Mouse (Mus musculus) limb, embryonic 13.5 days (tissue): ENCODE data around the gene Slc44a3. TPM values are rescaled to one million over a fixed set of nuclear protein-coding genes. Genes with fewer than 3 reads are reported as not detected.

Source experiments
- ATAC-seq: fragments of 200-750 bp; cut with Nextera tagmentation; 2 replicates; pipeline ENCODE4 v1.8.0; 2017; ENCODE audit warnings: low read depth, moderate number of reproducible peaks, moderate TSS enrichment; ENCODE audit not compliant: low FRiP score
- H3K27ac ChIP-seq: fragments of 300-500 bp; sonication (generic); 2 replicates; pipeline ENCODE4 v1.5.1; 2015; ENCODE audit warnings: inconsistent platforms, mild to moderate bottlenecking, moderate library complexity
- H3K27me3 ChIP-seq: fragments of 300-500 bp; sonication (generic); 2 replicates; pipeline ENCODE4 v1.6.1; 2015; ENCODE audit warnings: mild to moderate bottlenecking, inconsistent platforms
- H3K36me3 ChIP-seq: fragments of 300-500 bp; sonication (generic); 2 replicates; pipeline ENCODE4 v1.6.1; 2015; ENCODE audit warnings: inconsistent platforms, mild to moderate bottlenecking, moderate library complexity
- H3K4me1 ChIP-seq: fragments of 300-500 bp; sonication (generic); 2 replicates; pipeline ENCODE4 v1.6.1; 2015; ENCODE audit warnings: inconsistent platforms
- H3K4me2 ChIP-seq: fragments of 300-500 bp; sonication (generic); replicated peaks from 2 replicates; pipeline ENCODE4 v1.6.1; 2015; ENCODE audit warnings: inconsistent platforms, mild to moderate bottlenecking, moderate library complexity
- H3K4me3 ChIP-seq: fragments of 300-500 bp; sonication (generic); 2 replicates; pipeline ENCODE4 v1.5.1; 2015; ENCODE audit warnings: moderate library complexity, mild to moderate bottlenecking, inconsistent platforms
- H3K9ac ChIP-seq: fragments of 300-500 bp; sonication (generic); 2 replicates; pipeline ENCODE4 v1.6.1; 2015; ENCODE audit warnings: mild to moderate bottlenecking, inconsistent platforms
- H3K9me3 ChIP-seq: fragments of 300-500 bp; sonication (generic); 2 replicates; pipeline ENCODE4 v1.6.1; 2016; ENCODE audit warnings: inconsistent platforms
- WGBS: fragments of 180-500 bp; shearing (Covaris S2); methylation state at CpG from one replicate; pipeline ENCODE4 v1.1.7; 2015; 5-methylcytosine and 5-hydroxymethylcytosine counted together
- polyA plus RNA-seq: library from polyadenylated mRNA; unstranded; fragments of >200 nt; fragmentation: Nextera tagmentation; extraction: Ambion mirVana; gene quantifications from 2 replicates; pipeline ENCODE4 v1.2.1, GENCODE M21; 2015

Gene Slc44a3
- polyA plus RNA-seq, 1 experiment from 2014 or later, result 2.0 TPM

DNA sequence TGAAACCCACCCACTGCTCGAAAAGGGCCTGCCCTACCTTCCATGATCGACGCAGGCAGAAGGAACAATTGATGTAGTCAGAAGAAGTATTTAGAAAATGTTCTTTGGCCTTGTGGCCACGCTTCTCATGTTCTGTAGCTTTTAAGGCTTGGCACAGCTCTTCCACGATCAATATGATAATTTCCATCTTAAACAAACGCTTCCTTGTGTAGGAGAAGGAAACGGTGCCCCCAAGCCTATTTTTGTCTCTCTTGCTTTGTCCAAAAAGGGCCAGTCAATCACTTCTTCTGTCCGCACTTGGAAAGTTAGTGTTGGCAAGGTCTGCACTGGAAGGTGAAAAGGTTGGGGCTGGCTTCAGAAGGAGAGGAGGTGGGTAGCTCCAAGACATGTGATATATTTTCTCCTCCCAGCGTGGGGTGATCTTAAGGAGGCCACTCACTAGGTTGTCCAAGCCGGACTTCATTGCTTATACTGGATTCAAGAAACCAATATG is 10.5 kb downstream of the Slc44a3 start:
- no peaks in the 10 kb centered on the region for H3K36me3 ChIP-seq
- H3K27ac ChIP-seq, result no peak overlapping the region
- H3K4me3 ChIP-seq, result no peak overlapping the region
- peaks cover 13% of the 10 kb centered on the region for H3K4me1 ChIP-seq
- H3K27me3 ChIP-seq, result no peaks in the 10 kb centered on the region
- ATAC-seq, result no peak
- no peaks in the 10 kb centered on the region for H3K9me3 ChIP-seq
- no peak overlapping the region for H3K4me2 ChIP-seq
- H3K9ac ChIP-seq, result no peak overlapping the region
- 86% methylated on average over 10 of the region's 10 CpGs for WGBS

DNA sequence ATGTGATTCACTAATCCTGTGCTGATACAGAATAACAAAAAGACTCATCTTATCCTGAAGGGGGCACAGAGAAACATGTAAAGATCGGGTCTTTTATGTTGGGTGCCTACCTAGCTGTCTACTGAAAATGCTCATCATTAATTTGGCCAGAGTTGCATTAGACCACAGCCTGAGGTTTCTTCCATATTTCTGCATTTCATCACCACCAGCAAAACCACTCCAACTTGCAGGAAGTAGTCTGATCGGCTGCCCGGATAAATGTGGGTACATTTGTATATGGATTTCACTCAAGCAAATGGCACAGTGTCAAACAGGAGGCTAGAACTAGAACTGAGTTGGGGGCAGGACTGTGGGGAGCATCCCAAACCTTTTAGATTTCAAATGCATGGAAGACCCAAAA is 11.1 kb downstream of the Slc44a3 start:
- no peaks in the 10 kb centered on the region for H3K27me3 ChIP-seq
- peaks cover 7% of the 10 kb centered on the region for H3K4me1 ChIP-seq
- H3K27ac ChIP-seq, result no peak overlapping the region
- no peak for ATAC-seq
- 85% methylated on average over 3 of the region's 3 CpGs for WGBS
- no peaks in the 10 kb centered on the region for H3K36me3 ChIP-seq
- H3K9ac ChIP-seq, result no peak overlapping the region
- H3K4me2 ChIP-seq, result no peak overlapping the region
- H3K4me3 ChIP-seq, result no peak overlapping the region
- no peaks in the 10 kb centered on the region for H3K9me3 ChIP-seq

DNA sequence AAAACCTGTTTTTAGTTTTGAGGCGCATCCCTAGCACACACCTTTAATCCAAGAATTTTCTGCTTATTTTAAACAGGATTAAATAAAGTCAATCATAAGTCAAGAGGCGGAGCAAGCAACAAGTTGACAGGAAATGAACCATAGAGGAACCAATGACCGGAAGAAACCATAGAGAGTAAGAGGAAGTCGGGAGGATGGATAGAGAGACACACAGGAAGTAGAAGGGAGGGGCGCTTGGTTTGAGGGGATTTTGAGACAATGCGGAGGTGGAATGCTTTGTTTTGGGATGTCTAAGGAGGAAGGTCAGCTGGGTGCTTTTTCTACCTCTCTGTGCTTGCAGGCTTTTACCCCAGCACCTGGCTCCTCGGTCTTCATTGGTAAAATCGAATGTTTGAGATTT is 15.2 kb downstream of the Slc44a3 start:
- H3K27me3 ChIP-seq, result no peaks in the 10 kb centered on the region
- H3K9ac ChIP-seq, result no peak overlapping the region
- no peak overlapping the region for H3K27ac ChIP-seq
- no peaks in the 10 kb centered on the region for H3K36me3 ChIP-seq
- 93% methylated on average over 8 of the region's 8 CpGs for WGBS
- no peaks in the 10 kb centered on the region for H3K9me3 ChIP-seq
- no peaks in the 10 kb centered on the region for H3K4me1 ChIP-seq
- no peak overlapping the region for H3K4me3 ChIP-seq
- H3K4me2 ChIP-seq, result no peak overlapping the region
- ATAC-seq, result no peak

DNA sequence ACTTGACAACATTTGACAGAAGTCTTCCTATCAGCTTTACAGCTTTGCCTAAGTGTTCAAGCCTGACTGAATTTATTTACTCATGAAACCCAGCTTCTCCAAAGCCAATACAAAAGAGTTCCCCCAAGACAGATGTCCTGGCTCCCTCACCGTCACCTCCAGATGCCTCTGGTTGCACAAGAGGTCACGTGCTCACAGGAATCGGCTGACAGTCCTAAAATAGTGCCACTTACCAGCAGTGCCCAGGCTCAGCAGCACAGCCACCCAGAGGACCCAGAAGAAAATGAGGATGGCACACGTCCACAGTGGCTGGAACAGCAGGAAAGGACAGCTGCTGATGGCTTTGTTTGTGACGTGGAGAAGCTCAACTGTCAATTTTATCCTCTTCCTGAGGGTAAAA is 23.1 kb downstream of the Slc44a3 start:
- 57% methylated on average over 5 of the region's 5 CpGs for WGBS
- H3K9me3 ChIP-seq, result no peaks in the 10 kb centered on the region

DNA sequence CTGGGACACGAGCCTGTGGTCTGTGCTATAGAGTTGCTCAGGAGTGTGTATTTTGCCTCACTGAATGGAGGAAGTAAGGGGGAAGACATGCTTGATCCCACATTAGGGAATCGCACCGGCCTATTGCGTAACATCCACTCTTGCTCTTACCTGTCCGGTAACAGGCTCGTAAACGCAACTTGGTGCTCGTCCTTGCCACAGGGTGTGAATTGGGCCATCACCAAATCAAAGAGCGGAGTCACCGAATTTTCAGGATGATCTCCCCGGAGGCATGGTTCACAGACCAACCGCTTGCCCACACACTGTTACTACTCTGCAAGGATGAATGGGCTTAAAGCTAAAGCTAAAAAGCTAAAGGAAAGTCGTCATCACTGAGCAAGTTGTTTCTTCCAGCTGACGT is 24.5 kb downstream of the Slc44a3 start:
- ATAC-seq, result no peak
- Histone ChIP-seq H3K4me2 (no peak overlapping the region), H3K36me3 (no peaks in the 10 kb centered on the region), H3K27ac (no peak overlapping the region), H3K9ac (no peak overlapping the region), H3K27me3 (no peaks in the 10 kb centered on the region), H3K9me3 (no peaks in the 10 kb centered on the region), H3K4me1 (no peaks in the 10 kb centered on the region), H3K4me3 (no peak overlapping the region)
- WGBS, result 92% methylated on average over 14 of the region's 14 CpGs

More for the DNA sequence above, 23.1 kb downstream of the Slc44a3 start:
- H3K36me3 ChIP-seq, result no peaks in the 10 kb centered on the region
- H3K4me2 ChIP-seq, result no peak overlapping the region
- ATAC-seq, result no peak
- H3K4me1 ChIP-seq, result no peaks in the 10 kb centered on the region
- H3K9ac ChIP-seq, result no peak overlapping the region
- H3K27ac ChIP-seq, result no peak overlapping the region
- no peak overlapping the region for H3K4me3 ChIP-seq
- no peaks in the 10 kb centered on the region for H3K27me3 ChIP-seq

DNA sequence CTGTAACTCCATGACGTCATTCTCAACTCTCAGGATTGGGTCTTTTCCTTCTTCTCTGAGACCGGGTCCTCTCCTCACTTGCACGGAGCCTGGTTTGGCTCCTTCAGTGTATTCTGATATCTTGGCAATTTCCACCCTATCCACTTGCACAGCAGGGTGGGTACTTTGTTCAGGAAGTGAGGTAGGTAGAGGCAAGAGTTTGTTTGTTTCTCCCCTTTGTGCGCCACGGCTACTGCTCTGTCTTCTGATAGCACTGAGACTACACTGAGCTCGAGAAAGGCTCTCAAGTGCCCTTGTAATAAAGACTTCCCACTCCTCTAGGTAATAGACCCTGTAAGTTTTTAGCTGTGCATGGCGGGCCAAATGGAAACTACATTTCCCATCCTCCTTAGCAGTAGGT is 25.4 kb downstream of the Slc44a3 start:
- no peaks in the 10 kb centered on the region for H3K4me1 ChIP-seq
- H3K9me3 ChIP-seq, result no peaks in the 10 kb centered on the region
- H3K27me3 ChIP-seq, result no peaks in the 10 kb centered on the region
- H3K36me3 ChIP-seq, result no peaks in the 10 kb centered on the region
- H3K27ac ChIP-seq, result no peak overlapping the region
- ATAC-seq, result no peak
- WGBS, result 86% methylated on average over 7 of the region's 7 CpGs
- no peak overlapping the region for H3K9ac ChIP-seq
- H3K4me3 ChIP-seq, result no peak overlapping the region
- no peak overlapping the region for H3K4me2 ChIP-seq

DNA sequence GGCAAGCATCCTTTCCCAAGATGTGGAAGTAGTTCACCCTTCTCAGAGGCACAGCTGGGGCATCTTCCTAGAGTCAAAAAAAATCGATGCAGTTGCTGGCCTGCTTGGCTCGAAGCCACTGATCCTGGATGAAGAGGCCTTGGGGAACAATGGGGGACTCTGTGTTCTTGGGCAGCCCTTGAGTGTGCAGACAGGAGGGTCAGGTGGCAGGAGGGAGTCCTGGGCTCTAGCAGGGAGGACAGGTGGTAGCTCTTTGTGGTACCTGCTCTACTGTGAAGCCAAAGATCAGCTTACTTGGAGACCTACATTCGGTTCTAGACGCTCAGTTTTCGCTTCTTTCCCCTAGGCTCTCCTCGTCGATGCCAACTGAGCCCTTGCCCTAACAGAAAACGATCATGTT is 26.0 kb downstream of the Slc44a3 start:
- no peak overlapping the region for H3K4me3 ChIP-seq
- H3K4me2 ChIP-seq, result no peak overlapping the region
- H3K36me3 ChIP-seq, result no peaks in the 10 kb centered on the region
- H3K27ac ChIP-seq, result no peak overlapping the region
- 80% methylated on average over 8 of the region's 8 CpGs for WGBS
- H3K27me3 ChIP-seq, result no peaks in the 10 kb centered on the region
- H3K9me3 ChIP-seq, result no peaks in the 10 kb centered on the region
- ATAC-seq, result no peak
- H3K9ac ChIP-seq, result no peak overlapping the region
- H3K4me1 ChIP-seq, result no peaks in the 10 kb centered on the region

DNA sequence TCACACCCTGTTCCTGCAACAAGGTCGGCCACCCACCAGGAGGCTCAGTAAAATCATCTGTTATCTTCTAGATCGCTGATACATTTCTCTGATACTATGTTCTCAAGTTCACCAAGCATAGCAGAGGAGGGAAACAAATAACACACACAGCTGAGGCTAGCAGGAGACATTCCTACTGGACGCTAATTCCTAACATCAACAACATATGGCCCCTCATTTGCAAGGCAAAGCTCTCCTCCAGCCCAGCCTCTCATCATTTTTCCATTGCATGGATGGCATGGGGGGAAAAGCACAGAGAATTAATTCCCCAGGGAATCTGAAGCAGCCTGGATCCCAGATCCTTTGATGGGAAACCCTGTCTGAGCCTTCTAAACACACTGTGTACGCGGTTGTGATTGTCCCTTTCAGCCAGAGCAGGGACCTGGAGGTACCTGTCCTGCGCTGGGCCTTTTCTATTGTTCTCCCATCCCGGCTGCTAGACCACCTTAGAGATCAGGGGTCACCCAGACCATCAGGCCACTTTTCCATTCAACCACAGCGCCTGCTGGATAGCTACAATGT is 27.2 kb downstream of the Slc44a3 start:
- no peak overlapping the region for H3K4me3 ChIP-seq
- H3K27me3 ChIP-seq, result no peaks in the 10 kb centered on the region
- WGBS, result 67% methylated on average over 8 of the region's 8 CpGs
- no peak overlapping the region for H3K4me2 ChIP-seq
- no peaks in the 10 kb centered on the region for H3K9me3 ChIP-seq
- H3K4me1 ChIP-seq, result no peaks in the 10 kb centered on the region
- H3K9ac ChIP-seq, result no peak overlapping the region
- ATAC-seq, result no peak
- H3K36me3 ChIP-seq, result no peaks in the 10 kb centered on the region
- no peak overlapping the region for H3K27ac ChIP-seq

DNA sequence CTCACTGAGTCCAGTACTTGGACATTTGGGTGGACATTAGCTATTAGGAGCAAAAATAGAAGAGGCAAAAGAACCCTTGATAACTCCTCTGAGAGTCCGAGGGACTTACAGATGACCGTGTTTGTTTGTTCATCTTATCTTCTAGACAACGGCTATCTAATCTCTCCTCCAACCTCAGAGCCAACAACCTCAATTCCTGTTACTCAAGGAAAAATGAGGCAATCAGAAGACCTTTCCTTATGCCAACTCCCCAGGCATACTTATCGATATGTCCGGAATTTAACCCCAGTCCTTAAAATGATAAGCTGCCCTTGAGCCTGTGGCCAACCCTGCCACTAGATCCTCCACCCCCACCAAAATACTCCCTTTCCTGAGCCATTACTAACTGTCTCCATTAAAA is 31.5 kb downstream of the Slc44a3 start:
- WGBS, result 95% methylated on average over 5 of the region's 5 CpGs
- Histone ChIP-seq H3K4me2 (no peak overlapping the region), H3K9ac (no peak overlapping the region), H3K27ac (no peak overlapping the region), H3K36me3 (no peaks in the 10 kb centered on the region), H3K4me1 (no peaks in the 10 kb centered on the region), H3K4me3 (no peak overlapping the region), H3K9me3 (no peaks in the 10 kb centered on the region), H3K27me3 (no peaks in the 10 kb centered on the region)
- ATAC-seq, result no peak

DNA sequence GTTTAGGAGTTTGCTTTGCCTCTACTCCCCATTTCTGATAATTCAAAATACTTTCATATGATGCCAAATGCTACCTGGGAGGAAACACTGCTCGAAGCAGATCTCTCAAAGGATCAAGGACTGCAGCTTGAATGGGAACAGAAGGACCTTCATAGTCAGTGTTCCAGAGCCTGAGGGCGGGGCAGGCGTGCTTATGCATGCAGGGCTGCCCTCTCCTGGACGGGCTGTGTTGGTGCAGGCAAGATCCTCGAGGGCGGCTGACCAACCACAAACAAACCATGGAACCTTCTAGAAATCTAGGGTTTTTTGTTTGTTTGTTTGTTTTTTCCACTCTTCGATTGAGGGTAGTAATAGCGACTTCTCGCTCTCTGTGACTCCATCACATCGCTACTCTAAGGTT is 32.0 kb downstream of the Slc44a3 start:
- no peak overlapping the region for H3K4me3 ChIP-seq
- H3K9me3 ChIP-seq, result no peaks in the 10 kb centered on the region
- no peaks in the 10 kb centered on the region for H3K36me3 ChIP-seq
- no peak overlapping the region for H3K4me2 ChIP-seq
- 55% methylated on average over 10 of the region's 10 CpGs for WGBS
- no peak overlapping the region for H3K27ac ChIP-seq
- H3K27me3 ChIP-seq, result no peaks in the 10 kb centered on the region
- ATAC-seq, result peak; percentile 19; the same call in 1 of the 2 replicates
- no peak overlapping the region for H3K9ac ChIP-seq
- H3K4me1 ChIP-seq, result no peaks in the 10 kb centered on the region

DNA sequence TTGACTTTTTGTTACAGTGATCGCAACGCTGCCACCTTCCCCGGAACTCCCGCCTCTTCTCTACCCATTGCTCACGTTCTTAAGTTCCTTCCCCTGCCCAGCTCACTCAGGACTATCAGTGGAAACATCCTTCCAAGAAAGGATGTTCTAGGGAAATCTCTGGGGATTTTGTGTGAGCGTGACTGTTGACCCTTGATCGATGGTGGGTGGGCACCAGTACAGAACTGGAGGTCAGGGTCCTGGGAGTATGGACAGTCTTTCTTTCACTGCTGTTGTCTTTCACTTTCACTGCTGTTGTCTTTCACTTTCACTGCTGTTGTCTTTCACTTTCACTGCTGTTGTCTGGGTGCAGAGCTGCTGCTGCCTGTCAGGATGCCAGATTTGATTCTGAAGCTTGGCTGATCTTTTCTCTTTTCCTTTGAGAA is 38.2 kb downstream of the Slc44a3 start:
- Histone ChIP-seq H3K4me1 (peaks cover 31% of the 10 kb centered on the region), H3K4me2 (no peak overlapping the region), H3K9ac (no peak overlapping the region), H3K27me3 (no peaks in the 10 kb centered on the region), H3K4me3 (no peak overlapping the region), H3K9me3 (0 out of 2 replicates have a peak, but pooled peaks cover 3% of the 10 kb centered on the region), H3K27ac (no peak overlapping the region), H3K36me3 (no peaks in the 10 kb centered on the region)
- 81% methylated on average over 7 of the region's 7 CpGs for WGBS
- ATAC-seq, result no peak

DNA sequence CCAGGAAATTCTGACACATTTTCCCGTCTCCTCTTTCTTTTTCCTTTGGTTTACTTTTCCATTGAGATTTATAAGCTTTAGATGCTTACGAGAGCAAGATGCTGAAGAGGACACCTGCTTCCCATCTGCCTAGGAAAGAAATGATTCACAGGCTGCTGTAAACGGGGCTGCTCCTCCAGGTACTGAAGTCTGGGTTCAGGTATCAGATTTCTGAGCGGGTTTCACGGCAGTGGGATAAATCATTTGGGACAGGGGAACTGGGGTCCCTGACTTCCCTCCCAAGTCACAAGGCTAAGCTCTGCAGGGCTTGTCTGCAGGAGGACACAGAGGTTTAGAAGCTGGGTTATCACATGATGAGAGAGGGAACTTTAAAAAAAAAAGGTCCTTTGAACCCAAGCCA is 40.2 kb downstream of the Slc44a3 start:
- H3K27ac ChIP-seq, result no peak overlapping the region
- 14% methylated on average over 5 of the region's 5 CpGs for WGBS
- H3K36me3 ChIP-seq, result no peaks in the 10 kb centered on the region
- H3K4me2 ChIP-seq, result no peak overlapping the region
- ATAC-seq, result no peak
- no peak overlapping the region for H3K9ac ChIP-seq
- 0 out of 2 replicates have a peak, but pooled peaks cover 3% of the 10 kb centered on the region for H3K9me3 ChIP-seq
- H3K4me3 ChIP-seq, result no peak overlapping the region
- peaks cover 32% of the 10 kb centered on the region for H3K4me1 ChIP-seq
- H3K27me3 ChIP-seq, result no peaks in the 10 kb centered on the region

DNA sequence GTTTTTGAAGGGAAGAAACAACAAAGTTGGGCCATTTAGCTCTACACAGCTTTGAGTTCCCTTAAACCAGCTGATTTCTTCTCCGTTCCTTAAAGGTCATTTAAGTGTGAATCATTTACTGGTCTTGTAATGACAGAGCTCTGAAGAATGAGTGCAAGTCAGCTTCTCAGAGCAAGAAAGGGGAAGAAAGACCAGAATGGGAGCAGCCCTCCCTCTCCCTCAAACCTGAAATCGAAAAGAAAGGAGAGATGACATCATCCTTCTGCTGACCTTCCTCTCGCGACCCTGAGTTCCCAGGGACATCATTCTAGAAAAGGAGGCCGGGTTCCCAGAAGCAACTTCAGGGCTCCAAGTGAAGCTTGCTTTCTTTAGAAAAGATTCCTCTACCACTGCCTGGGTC is 41.3 kb downstream of the Slc44a3 start:
- Histone ChIP-seq H3K4me3 (no peak overlapping the region), H3K9me3 (0 out of 2 replicates have a peak, but pooled peaks cover 3% of the 10 kb centered on the region), H3K4me1 (peaks cover 32% of the 10 kb centered on the region), H3K27ac (no peak overlapping the region), H3K27me3 (no peaks in the 10 kb centered on the region), H3K36me3 (no peaks in the 10 kb centered on the region), H3K9ac (no peak overlapping the region), H3K4me2 (no peak overlapping the region)
- no peak for ATAC-seq
- WGBS, result 63% methylated on average over 5 of the region's 5 CpGs
